Mouse (Mus musculus) heart, adult 11 months (tissue): ENCODE data around the gene Per2.
"Not testable (repeated sequence)": the region's sequence is repeated elsewhere in the genome, so short reads cannot be mapped to it uniquely, and the experiment has no call there.

Experiments
- DNase-seq: peaks from one replicate; pipeline ENCODE4 v3.0.0; 2022

Per2 gene

GRCm38 (mm10) chr1:91459059-91459809 lies at the start of gene Per2:
Gene Per2 (minus strand): TSS chr1:91459324.
- peak; percentile 100 for DNase-seq

- DNase-seq: no peak
These were observed 45.5 kb upstream of the Per2 start for GRCm38 (mm10) chr1:91504615-91505014.

GRCm38 (mm10) chr1:91498579-91498978 lies 39.5 kb upstream of the Per2 start:
- DNase-seq: peak; percentile 91

- DNase-seq: peak; percentile 88
These were observed 36.2 kb upstream of the Per2 start for GRCm38 (mm10) chr1:91495321-91495720.

GRCm38 (mm10) chr1:91494457-91495140 lies 35.5 kb upstream of the Per2 start, which contains the start of gene Traf3ip1:
Gene Traf3ip1 (plus strand): TSS chr1:91494647.
- DNase-seq: peak; percentile 99

- peak; percentile 91 for DNase-seq
These were observed 34.8 kb upstream of the Per2 start for GRCm38 (mm10) chr1:91493938-91494337.

- DNase-seq: no peak
These were observed 33.6 kb upstream of the Per2 start for GRCm38 (mm10) chr1:91492740-91493139.

- DNase-seq: no peak
These were observed 31.2 kb upstream of the Per2 start for GRCm38 (mm10) chr1:91490322-91490721.

- no peak for DNase-seq
These were observed 27.0 kb upstream of the Per2 start for GRCm38 (mm10) chr1:91486165-91486564.

- DNase-seq: no peak
These were observed 26.3 kb upstream of the Per2 start for GRCm38 (mm10) chr1:91485422-91485821.

GRCm38 (mm10) chr1:91484011-91484346 lies 24.9 kb upstream of the Per2 start:
- no peak for DNase-seq

- peak; percentile 94 for DNase-seq
These were observed 24.3 kb upstream of the Per2 start for GRCm38 (mm10) chr1:91483304-91484010.

GRCm38 (mm10) chr1:91482616-91483211 lies 23.6 kb upstream of the Per2 start:
- no peak for DNase-seq

GRCm38 (mm10) chr1:91478958-91479357 lies 19.8 kb upstream of the Per2 start:
- no peak for DNase-seq

GRCm38 (mm10) chr1:91478145-91478544 lies 19.0 kb upstream of the Per2 start:
- DNase-seq: not testable (repeated sequence)

- DNase-seq: peak; percentile 73
These were observed 10.8 kb upstream of the Per2 start for GRCm38 (mm10) chr1:91469888-91470419.

GRCm38 (mm10) chr1:91466186-91466585 lies 7.1 kb upstream of the Per2 start:
- no peak for DNase-seq

- peak; percentile 81 for DNase-seq
These were observed 6.1 kb upstream of the Per2 start for GRCm38 (mm10) chr1:91465244-91465643.

- peak; percentile 19 for DNase-seq
These were observed 5.3 kb upstream of the Per2 start for GRCm38 (mm10) chr1:91464436-91464835.

- DNase-seq: peak; percentile 86
These were observed 4.3 kb upstream of the Per2 start for GRCm38 (mm10) chr1:91463336-91463995.

GRCm38 (mm10) chr1:91460564-91460963 lies 1.4 kb upstream of the Per2 start:
- DNase-seq: peak; percentile 95

GRCm38 (mm10) chr1:91460069-91460468 lies 945 bp upstream of the Per2 start:
- DNase-seq: peak; percentile 88
